Mouse (Mus musculus) forebrain, embryonic 16.5 days (tissue): ENCODE data around the gene Mfap5. TPM values are rescaled to one million over a fixed set of nuclear protein-coding genes. Genes with fewer than 3 reads are reported as not detected.
A peak's percentile ranks its signal among the peaks of the same experiment; 100 is the strongest.
"Not testable (repeated sequence)": the region's sequence is repeated elsewhere in the genome, so short reads cannot be mapped to it uniquely, and the experiment has no call there.

ENCODE experiments used
- ATAC-seq: fragments of 200-750 bp; cut with Nextera tagmentation; 2 replicates; pipeline ENCODE4 v1.8.0; 2017; ENCODE audit warnings: mild to moderate bottlenecking, moderate library complexity
- H3K27ac ChIP-seq: fragments of 300-500 bp; sonication (generic); 2 replicates; pipeline ENCODE4 v1.5.1; 2014; ENCODE audit warnings: low read length, control low read depth
- H3K27me3 ChIP-seq: fragments of 300-500 bp; sonication (generic); replicated peaks from 2 replicates; pipeline ENCODE4 v1.6.1; 2014; ENCODE audit warnings: low read length; ENCODE audit not compliant: control insufficient read depth, insufficient read depth
- H3K36me3 ChIP-seq: fragments of 300-500 bp; sonication (generic); 2 replicates; pipeline ENCODE4 v1.6.1; 2014; ENCODE audit not compliant: control insufficient read depth, insufficient read depth
- H3K4me1 ChIP-seq: fragments of 300-500 bp; sonication (generic); replicated peaks from 2 replicates; pipeline ENCODE4 v1.6.1; 2014; ENCODE audit warnings: low read length; ENCODE audit not compliant: control insufficient read depth, insufficient read depth
- H3K4me2 ChIP-seq: fragments of 300-500 bp; sonication (generic); 2 replicates; pipeline ENCODE4 v1.6.1; 2014; ENCODE audit warnings: mild to moderate bottlenecking, low read length, control low read depth
- H3K4me3 ChIP-seq: fragments of 300-500 bp; sonication (generic); replicated peaks from 2 replicates; pipeline ENCODE4 v1.5.1; 2014; ENCODE audit warnings: mild to moderate bottlenecking, low read length, control low read depth
- H3K9ac ChIP-seq: fragments of 300-500 bp; sonication (generic); replicated peaks from 2 replicates; pipeline ENCODE4 v1.6.1; 2014; ENCODE audit warnings: low read depth, low read length, control low read depth
- H3K9me3 ChIP-seq: fragments of 300-500 bp; sonication (generic); 2 replicates; pipeline ENCODE4 v1.6.1; 2016; ENCODE audit warnings: low read length; ENCODE audit not compliant: control insufficient read depth
- WGBS: fragments of 180-500 bp; shearing (Covaris S2); extraction: QIAGEN DNeasy Blood & Tissue Kit; methylation state at CpG from one replicate; pipeline ENCODE4 v1.1.7; 2014; 5-methylcytosine and 5-hydroxymethylcytosine counted together
- polyA plus RNA-seq: library from polyadenylated mRNA; unstranded; fragments of >200 nt; fragmentation: Nextera tagmentation; extraction: Ambion mirVana; gene quantifications from 2 replicates; pipeline ENCODE4 v1.2.1, GENCODE M21; 2015

The Mfap5 gene
- polyA plus RNA-seq, 1 experiment from 2014 or later, result 3.1 TPM

GRCm38 (mm10) chr6:122527596-122527995, 22.0 kb downstream of the Mfap5 start:
- Histone ChIP-seq H3K4me1 (no peaks in the 10 kb centered on the region), H3K27ac (no peak overlapping the region), H3K9me3 (no peaks in the 10 kb centered on the region), H3K36me3 (no peaks in the 10 kb centered on the region), H3K9ac (no peak overlapping the region), H3K4me3 (no peak overlapping the region), H3K27me3 (no peaks in the 10 kb centered on the region), H3K4me2 (no peak overlapping the region)
- 77% methylated on average over 12 of the region's 12 CpGs for WGBS
- ATAC-seq, result no peak

GRCm38 (mm10) chr6:122528136-122528535, 22.5 kb downstream of the Mfap5 start:
- Histone ChIP-seq H3K9ac (no peak overlapping the region), H3K4me2 (no peak overlapping the region), H3K4me3 (no peak overlapping the region), H3K9me3 (no peaks in the 10 kb centered on the region), H3K4me1 (0 out of 2 replicates have a peak, but pooled peaks cover 3% of the 10 kb centered on the region), H3K27ac (no peak overlapping the region), H3K27me3 (no peaks in the 10 kb centered on the region), H3K36me3 (no peaks in the 10 kb centered on the region)
- ATAC-seq, result no peak
- WGBS, result 78% methylated on average over 11 of the region's 11 CpGs

GRCm38 (mm10) chr6:122531466-122532174, 26.0 kb downstream of the Mfap5 start:
- Histone ChIP-seq H3K27me3 (no peaks in the 10 kb centered on the region), H3K36me3 (no peaks in the 10 kb centered on the region), H3K9ac (no peak overlapping the region), H3K4me2 (no peak overlapping the region), H3K4me3 (no peak overlapping the region), H3K27ac (no peak overlapping the region), H3K9me3 (no peaks in the 10 kb centered on the region), H3K4me1 (0 out of 2 replicates have a peak, but pooled peaks cover 3% of the 10 kb centered on the region)
- no peak for ATAC-seq
- 71% methylated on average over 8 of the region's 8 CpGs for WGBS

- no peaks in the 10 kb centered on the region for H3K9me3 ChIP-seq
- H3K36me3 ChIP-seq, result no peaks in the 10 kb centered on the region
- peak overlapping the region; percentile 7; the same call in 1 of the 2 replicates for H3K4me3 ChIP-seq
- peak overlapping the region; percentile 22; the same call in 1 of the 2 replicates for H3K4me2 ChIP-seq
- 0 out of 2 replicates have a peak, but pooled peaks cover 3% of the 10 kb centered on the region for H3K4me1 ChIP-seq
- WGBS, result 5% methylated on average over 4 of the region's 4 CpGs
- no peak overlapping the region for H3K27ac ChIP-seq
- no peaks in the 10 kb centered on the region for H3K27me3 ChIP-seq
- H3K9ac ChIP-seq, result 0 out of 2 replicates have a peak overlapping the region, but pooled peaks have one; percentile 12
- ATAC-seq, result peak; percentile 66; the same call in 1 of the 2 replicates
Measured at GRCm38 (mm10) chr6:122532883-122533302, 27.2 kb downstream of the Mfap5 start.

GRCm38 (mm10) chr6:122534032-122534431, 28.4 kb downstream of the Mfap5 start:
- H3K9ac ChIP-seq, result no peak overlapping the region
- no peak overlapping the region for H3K27ac ChIP-seq
- no peaks in the 10 kb centered on the region for H3K27me3 ChIP-seq
- no peaks in the 10 kb centered on the region for H3K9me3 ChIP-seq
- 0 out of 2 replicates have a peak, but pooled peaks cover 3% of the 10 kb centered on the region for H3K4me1 ChIP-seq
- WGBS, result 18% methylated on average over 3 of the region's 3 CpGs
- no peaks in the 10 kb centered on the region for H3K36me3 ChIP-seq
- H3K4me3 ChIP-seq, result no peak overlapping the region
- no peak overlapping the region for H3K4me2 ChIP-seq
- no peak for ATAC-seq

- Histone ChIP-seq H3K9me3 (no peaks in the 10 kb centered on the region), H3K36me3 (no peaks in the 10 kb centered on the region), H3K27me3 (no peaks in the 10 kb centered on the region), H3K4me2 (no peak overlapping the region), H3K4me1 (no peaks in the 10 kb centered on the region), H3K9ac (no peak overlapping the region), H3K27ac (no peak overlapping the region), H3K4me3 (no peak overlapping the region)
- 80% methylated on average over 9 of the region's 9 CpGs for WGBS
- no peak for ATAC-seq
Measured at GRCm38 (mm10) chr6:122539564-122539963, 33.9 kb downstream of the Mfap5 start.

- not testable (repeated sequence) for H3K4me2 ChIP-seq, H3K36me3 ChIP-seq, H3K27me3 ChIP-seq, H3K4me3 ChIP-seq, H3K9ac ChIP-seq, ATAC-seq, H3K4me1 ChIP-seq, H3K27ac ChIP-seq, H3K9me3 ChIP-seq
- 79% methylated on average over 5 of the region's 5 CpGs for WGBS
Measured at GRCm38 (mm10) chr6:122542459-122542858, 36.8 kb downstream of the Mfap5 start.

GRCm38 (mm10) chr6:122543574-122543973, 37.9 kb downstream of the Mfap5 start:
- 87% methylated on average over 5 of the region's 5 CpGs for WGBS
- Histone ChIP-seq H3K4me1 (no peaks in the 10 kb centered on the region), H3K4me3 (no peak overlapping the region), H3K4me2 (no peak overlapping the region), H3K9me3 (no peaks in the 10 kb centered on the region), H3K36me3 (no peaks in the 10 kb centered on the region), H3K9ac (no peak overlapping the region), H3K27ac (no peak overlapping the region), H3K27me3 (no peaks in the 10 kb centered on the region)
- no peak for ATAC-seq

- no peak overlapping the region for H3K9ac ChIP-seq
- H3K4me1 ChIP-seq, result no peaks in the 10 kb centered on the region
- H3K27ac ChIP-seq, result no peak overlapping the region
- no peak overlapping the region for H3K4me2 ChIP-seq
- H3K4me3 ChIP-seq, result no peak overlapping the region
- ATAC-seq, result no peak
- 100% methylated on average over 1 of the region's 1 CpGs for WGBS
- H3K9me3 ChIP-seq, result no peaks in the 10 kb centered on the region
- no peaks in the 10 kb centered on the region for H3K27me3 ChIP-seq
- no peaks in the 10 kb centered on the region for H3K36me3 ChIP-seq
Measured at GRCm38 (mm10) chr6:122544672-122545071, 39.0 kb downstream of the Mfap5 start.
